Mouse (Mus musculus) lung, adult 18-20 months (tissue): ENCODE results near the gene Ros1.

Experiments
- DNase-seq, 2 experiments: peaks; one replicate each; pipeline ENCODE4 v3.0.0; 2022; ENCODE audit warnings: mixed read lengths in 2 of 2

Ros1 gene

DNA sequence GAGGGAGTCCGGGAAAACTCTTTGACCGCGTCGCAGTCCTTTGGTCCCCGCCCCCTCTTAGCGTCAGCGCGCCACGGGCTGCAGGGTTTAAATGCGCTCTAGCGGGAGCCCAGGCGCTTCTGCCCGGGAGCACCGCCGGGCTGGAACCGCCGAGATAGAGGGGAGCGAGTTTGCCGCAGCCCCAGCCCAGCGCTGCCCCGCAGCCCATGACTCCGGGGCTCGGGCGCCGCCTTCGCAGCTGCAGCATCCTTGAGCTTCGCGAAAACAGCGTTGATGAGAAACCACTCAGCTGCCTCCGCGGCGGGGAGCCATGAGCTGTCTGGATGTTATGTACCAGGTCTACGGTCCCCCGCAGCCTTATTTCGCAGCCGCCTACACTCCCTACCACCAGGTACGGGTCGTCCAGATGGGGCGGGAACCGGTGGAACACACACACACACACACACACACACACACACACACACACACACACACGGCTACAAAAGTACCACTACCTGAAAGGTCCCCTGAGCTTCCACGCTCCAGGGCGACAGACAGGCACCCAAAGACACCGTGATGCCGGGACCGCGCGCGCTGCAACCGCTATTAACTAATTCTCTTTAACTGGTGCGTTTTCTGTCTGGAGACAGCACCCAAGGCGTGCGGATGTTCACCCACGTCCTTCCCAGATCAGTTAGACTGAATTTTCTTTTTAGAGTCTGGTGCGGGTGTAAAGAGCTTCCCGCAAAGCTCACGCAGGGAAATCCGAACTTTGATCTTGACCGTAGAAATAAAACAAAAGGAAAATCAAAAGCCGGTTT, 172.4 kb downstream of the Ros1 start, which contains the start of gene Vgll2:
Vgll2 (plus strand) TSS at position 90 of the 800 bp plus-strand sequence.
- DNase-seq = no peak

DNA sequence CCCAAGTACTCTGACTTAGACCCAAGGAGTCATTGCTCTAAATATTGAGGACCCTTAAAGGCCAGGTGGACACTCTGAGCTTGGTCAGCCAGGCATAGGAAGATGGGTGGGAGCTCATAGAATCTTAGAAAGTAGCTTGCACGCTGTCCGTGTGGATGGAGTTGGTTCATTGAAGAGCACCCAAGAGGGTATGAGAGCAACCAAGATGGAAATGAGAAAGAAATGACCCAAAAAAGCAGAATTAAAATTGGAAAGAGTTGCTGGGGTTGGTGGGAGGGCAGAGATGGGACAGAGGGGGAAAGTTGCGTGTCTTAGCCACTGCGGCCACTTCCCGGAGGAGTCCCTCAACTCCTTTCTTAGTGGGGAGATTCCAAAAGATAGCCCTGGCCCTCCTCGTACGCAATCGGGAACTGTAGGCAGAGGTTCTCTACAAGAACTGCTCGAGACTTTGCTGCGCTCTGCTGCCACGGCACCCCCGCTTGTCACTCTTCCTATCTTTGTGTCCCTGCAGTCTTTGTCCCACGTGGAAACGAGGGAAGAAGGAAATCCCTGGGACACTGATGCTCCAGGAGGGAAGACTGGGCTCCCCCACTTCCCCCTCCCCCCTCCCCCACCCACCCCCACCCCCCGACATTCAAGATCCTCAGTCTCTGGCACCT, 173.2 kb downstream of the Ros1 start:
- DNase-seq = no peak

DNA sequence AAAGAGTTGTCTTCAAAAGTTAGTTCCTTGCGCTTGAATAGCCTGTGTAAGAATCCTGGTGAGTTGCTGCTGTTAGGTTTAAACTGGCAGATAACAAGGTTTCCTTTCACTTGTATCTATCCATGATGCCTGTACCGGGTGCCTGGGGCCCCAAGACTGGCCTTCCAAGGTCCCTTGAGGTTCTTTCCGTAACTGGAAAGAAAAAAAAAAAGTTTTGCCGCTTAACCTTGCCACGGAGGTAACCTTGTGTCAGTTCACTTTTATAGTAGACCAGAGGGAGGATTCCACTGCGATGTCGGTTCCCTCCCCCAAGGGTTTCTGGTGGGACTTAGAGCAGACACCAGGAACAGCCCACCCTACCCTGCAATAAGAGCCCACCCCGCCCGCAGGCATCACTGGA, 173.8 kb downstream of the Ros1 start:
- DNase-seq = no peak

DNA sequence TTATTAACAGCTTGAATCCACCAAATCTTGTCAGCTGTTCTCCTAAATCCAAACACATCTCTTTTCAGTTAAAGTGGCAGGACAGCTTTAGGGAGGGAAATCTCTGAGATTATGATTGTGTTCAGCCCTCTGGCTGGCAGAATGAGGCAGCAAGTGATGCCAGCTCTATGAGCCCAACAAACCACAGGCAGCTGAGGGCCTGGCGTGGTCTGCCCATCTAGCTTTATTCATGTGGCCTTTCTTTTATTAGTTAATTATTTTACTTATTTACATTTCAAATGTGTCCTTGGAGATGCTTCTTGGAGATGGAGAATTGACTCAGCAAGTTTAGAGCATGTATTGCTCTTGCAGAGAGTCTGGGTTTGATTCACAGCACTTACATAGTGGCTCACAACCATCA, 176.6 kb downstream of the Ros1 start:
- no peak for DNase-seq
